Mouse (Mus musculus) bone marrow macrophage, adult 2 months (primary cell): ENCODE data around the gene 4932438H23Rik.
"Not testable (repeated sequence)": the region's sequence is repeated elsewhere in the genome, so short reads cannot be mapped to it uniquely, and the experiment has no call there.

Experiments
- CTCF ChIP-seq: IDR thresholded peaks from 2 replicates; pipeline ENCODE4 v1.5.1; 2012; ENCODE audit warnings: low read depth, mild to moderate bottlenecking, low read length, moderate library complexity
- POLR2A ChIP-seq: IDR thresholded peaks from 2 replicates; pipeline ENCODE4 v1.6.1; 2012; ENCODE audit warnings: mild to moderate bottlenecking, low read depth, low read length, borderline replicate concordance

DNA sequence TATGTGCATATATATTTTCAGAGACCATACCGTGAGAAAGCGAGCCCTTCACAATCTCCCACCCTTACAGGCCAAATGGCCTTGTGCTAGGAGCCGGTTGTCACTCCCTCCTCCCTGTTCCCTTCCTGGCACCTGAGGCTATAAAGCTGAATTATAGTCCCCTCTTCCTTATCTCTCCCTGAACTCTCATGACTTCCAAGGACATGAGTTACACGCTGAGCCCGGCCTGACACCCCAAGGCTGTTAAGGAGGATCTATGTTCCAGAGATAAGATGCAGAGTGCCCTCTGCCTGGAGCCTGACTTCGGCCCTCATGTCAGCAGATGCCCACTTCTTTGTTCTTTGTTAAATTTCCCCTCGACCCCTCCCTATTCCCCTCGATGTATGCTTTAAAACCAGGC, 19.5 kb downstream of the 4932438H23Rik start:
- not testable (repeated sequence) for TF ChIP-seq POLR2A, CTCF
